Mouse (Mus musculus): Measurements from ENCODE around the gene Olfr128.
"Not testable (repeated sequence)": the region's sequence is repeated elsewhere in the genome, so short reads cannot be mapped to it uniquely, and the experiment has no call there.

Olfr128 gene

DNA sequence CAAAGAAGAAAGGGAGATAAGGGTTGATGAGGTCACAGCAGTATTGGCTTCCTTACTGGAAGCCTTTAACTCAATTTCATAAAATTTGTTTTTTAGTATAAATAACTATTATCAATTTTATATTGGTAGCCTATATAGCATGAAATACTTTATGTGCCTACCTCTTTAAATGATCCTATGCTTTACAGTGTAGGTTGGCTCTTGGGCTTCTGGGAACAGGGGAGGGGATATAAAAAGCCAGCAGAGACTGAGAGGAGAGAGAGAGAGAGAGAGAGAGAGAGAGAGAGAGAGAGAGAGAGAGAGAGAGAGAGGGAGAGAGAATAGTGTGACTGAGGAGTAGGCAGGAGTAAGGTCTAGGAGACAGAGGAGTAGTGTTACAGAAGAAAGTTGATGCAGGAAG, at the start of gene Olfr128:
TSS of gene Olfr128 (plus strand) at position 301 of the 400 bp plus-strand sequence.
- no peak for DNase-seq (ENCODE audit: extremely low read depth, insufficient read length, low spot score)

DNA sequence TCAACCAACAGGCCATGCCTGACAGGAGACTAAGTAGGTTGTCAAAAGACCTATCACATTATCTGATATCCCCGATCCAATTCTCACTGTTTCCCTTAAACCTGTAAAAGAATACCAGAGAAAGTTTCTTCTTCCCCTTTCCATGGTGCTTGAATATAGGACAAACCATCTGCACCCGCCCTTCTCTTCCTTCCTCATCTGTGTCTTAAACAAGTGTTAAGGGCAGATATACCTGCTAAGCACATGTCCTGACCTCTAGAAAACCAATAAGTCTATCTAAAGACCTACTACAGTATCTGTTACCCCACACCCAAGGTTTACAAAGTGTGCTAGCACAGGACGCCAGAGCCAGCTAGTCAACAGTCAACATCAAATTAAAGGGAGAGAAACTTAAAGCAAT, 46.5 kb upstream of the Olfr128 start:
- DNase-seq (ENCODE audit: extremely low read depth, insufficient read length, low spot score): no peak

DNA sequence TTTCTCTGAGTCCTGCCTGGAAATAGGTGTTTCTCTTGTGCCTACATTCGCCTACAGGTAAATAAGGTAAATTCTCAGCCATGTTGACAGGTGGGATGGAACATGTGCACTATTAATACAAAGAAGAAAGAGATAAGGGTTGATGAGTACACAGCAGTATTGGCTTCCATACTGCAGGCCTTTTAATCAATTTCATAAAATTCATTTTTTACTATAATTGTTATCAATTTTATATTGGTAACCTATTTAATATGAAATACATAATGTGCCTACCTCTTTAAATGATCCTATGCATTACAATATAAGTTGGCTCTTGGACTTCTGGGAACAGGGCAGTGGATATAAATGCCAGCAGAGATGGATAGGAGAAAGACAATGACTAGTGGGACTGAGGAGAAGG, 20.2 kb upstream of the Olfr128 start, which contains the start of gene Olfr127:
TSS of gene Olfr127 (plus strand) at position 301 of the 400 bp plus-strand sequence.
- no peak for DNase-seq (ENCODE audit: extremely low read depth, insufficient read length, low spot score)

DNA sequence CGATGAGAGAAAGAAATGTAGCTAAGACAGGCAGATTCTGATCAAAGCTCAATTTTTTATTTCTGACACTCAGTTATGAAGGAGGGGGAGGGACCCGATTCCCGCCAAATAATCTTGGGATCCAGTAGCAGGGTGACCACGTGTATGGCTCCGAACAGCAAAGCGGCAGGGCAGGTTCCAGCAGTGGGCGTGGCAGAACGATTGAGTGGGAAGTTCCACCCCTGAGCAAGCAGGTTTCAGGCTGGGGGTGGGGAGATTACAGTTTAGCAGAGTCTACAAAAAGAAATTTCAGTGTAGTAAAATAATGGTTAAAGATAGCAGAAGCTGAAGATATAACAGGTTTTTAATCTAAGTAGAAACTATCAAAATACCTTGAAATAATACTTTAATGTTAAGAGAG, 13.5 kb upstream of the Olfr128 start:
- not testable (repeated sequence) for DNase-seq (ENCODE audit: extremely low read depth, insufficient read length, low spot score)

DNA sequence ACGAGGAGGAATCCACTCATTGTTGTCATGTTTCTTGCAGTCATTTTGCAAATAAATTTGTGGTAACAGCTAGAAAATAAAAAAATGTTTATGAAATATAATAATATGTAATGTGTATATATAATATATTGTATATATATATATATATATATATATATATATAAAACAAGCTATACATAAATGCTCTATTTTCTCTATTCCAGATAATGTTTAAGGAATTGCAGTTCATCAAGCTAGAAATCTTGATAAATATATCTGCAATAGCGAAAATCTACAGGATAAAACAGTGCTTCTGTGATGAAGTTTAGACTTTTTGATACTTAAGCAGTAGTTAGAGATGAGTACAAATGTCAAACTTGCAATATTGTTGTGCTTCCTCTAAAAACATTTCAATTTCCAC, 32.6 kb downstream of the Olfr128 start, which contains the start of gene Olfr761:
TSS of gene Olfr761 (minus strand) at position 101 of the 400 bp plus-strand sequence.
- no peak for DNase-seq (ENCODE audit: extremely low read depth, insufficient read length, low spot score)

DNA sequence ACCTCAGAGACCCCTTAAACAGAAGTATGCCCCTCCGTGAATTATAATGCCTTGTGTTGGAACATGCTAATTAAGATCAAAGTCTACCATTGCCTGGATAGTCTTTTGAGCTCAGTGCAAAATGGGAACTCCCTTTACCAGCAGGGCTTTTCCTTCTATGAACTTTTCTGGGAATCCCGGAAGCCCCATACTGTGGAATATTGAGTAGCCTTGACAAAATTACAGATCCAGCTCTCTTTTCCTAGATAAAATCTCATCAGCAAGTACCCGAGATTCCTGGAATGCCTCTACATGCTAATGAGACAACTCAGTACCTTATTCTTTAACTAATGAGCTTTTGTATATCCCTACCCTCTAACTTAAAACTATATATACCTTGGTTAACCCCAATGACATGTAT, 53.2 kb downstream of the Olfr128 start:
- no peak for DNase-seq (ENCODE audit: extremely low read depth, insufficient read length, low spot score)
